Mouse (Mus musculus): Measurements from ENCODE around the gene Naglu. TPM values are rescaled to one million over a fixed set of nuclear protein-coding genes. Genes with fewer than 3 reads are reported as not detected.

Naglu gene
- polyA plus RNA-seq (2012; rRNA removed; ENCODE audit: low replicate concordance): 48.5 and 52.4 TPM in 2 replicates

DNA sequence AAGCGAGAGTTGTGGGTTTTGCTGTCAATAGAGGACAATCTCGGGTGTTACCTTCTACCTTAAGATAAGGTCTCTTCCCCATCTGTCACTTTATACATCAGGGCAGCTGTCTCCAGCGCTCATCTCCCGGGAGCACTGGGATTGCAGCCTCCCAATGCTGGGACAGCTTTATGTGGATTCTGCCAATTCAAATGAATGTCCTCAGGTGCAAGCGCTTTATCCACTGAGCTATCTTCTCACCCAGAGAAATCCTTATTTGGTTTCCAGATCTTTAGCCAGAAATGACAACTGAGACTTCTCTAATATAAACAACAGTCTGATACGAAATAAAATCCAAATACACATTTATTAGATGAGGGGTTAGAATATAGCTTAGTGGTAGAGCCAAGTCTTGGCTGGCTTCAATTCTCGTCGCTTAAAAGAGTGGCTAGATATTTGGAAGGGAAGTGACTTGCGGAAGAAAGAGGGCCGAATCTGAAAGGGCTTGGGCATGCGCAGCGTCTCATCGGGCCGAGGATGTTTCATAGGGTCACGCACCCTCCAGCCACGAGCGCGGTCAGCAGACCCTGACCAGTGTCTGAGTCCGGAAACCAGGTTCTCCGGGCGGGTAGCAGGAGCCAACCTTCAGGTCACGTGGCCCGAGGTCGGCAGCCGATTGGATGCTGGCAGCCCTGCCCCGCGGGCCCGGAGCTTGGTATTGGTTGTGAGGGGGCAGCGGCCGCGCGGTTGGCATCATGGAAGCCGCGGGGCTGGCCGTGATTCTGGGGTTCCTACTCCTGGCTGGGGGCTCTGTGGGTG, at the start of gene Naglu:
TSS of gene Naglu (plus strand) at position 622 of the 798 bp plus-strand sequence.

DNA sequence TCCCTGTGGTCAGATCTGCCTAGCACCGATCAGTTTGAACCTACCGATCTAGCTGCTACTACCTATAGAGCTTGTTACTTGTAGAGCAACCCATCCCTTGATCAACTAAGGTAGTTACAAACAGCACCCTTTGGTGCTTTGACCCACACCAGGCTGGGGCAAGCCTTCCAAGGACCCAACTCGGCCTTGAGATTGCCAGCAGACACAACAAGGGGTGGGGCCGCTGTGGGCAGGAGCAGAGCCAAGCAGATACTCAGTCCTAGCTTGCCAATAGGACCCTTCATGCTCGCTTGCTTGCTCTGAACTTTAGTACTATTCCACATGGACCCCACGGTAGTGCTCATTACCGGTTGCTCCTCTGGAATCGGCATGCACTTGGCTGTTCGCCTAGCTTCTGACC, 8.3 kb downstream of the Naglu start, which contains the start of gene Hsd17b1:
TSS of gene Hsd17b1 (plus strand) at position 291 of the 400 bp plus-strand sequence.

DNA sequence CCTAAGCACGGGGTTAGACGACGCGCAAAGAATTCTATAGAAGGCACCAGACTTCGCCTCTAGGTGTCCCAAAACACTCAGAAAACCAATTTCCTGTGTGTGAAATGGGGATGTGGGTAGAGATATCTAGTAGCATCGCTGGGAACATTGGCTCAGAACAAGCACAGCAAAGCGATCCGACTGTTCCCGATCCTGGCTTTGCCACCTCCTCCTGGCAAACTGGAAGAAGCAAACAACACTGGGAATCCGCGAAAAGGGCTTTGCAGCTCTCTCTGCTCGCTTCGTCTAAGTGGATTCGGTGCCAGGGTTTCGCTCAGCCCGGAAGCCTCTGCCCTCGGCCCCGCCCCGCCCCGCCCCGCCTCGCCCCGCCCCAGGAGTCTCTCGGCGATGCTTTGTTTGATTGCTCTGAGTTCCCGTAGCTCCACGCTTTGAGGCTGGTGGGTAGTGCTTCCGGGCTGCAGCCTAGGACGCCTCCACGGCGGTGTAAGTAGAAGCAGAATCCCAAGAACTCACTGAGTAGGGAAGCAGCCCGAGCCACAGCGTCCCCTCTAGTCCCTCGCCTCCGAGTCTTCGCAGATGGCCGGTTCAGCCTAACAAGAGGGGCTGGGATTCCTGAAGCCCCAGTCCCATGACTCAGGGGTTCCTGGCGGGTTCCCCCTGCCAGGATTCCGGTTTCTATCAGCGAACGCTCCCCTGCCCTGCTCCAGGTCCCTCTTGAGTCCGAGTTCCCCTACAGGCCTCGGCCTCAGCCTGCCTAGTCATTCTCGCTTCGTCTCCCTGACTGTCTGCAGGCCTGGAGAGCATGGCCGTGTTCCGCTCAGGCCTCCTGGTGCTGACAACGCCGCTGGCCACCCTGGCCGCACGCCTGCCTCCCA, 12.6 kb downstream of the Naglu start, which contains the start of gene Coasy:
TSS of gene Coasy (plus strand) at position 358 of the 875 bp plus-strand sequence.

DNA sequence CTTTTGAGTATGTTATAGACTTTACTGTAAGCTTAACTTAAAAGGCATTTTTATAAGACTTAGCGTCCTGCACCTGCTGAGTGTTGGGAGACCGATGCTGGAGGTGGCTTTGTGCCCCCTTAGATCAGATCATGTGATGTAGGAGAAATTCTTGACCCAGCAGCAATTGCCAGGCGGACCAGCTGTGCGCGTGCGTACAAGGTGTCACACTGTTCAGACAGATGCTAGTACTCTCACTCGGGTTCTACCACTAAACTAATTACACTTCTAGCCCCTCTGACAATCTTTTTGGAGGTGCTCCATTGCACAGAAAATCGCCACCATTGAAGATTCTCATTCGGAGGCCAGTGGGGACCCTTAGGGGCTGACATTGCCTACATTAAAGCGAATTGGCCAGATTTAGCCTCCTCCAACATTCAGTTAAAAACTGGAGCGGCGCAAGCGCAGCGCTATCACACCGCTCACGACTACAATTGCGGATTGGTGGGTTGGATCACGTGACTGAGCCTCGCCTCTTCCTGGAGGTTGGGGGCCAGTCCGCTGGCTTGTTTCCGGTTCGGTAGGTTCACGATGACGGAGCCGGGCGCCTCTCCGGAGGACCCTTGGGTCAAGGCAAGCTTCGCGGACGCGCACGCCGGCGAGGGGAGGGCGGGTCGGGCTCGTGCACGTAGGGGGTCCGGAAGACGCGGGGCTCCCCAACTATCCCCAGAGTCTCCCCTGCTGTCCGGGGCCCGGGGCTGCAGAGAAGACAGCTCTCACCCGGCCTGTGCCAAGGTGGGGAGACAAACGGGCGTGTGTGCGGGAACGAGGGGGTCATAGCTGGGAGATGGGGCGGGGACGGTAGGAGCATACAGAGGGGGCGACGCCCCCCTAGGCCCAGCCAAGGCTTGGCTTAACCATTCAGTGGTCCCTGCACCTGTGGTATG, 17.2 kb downstream of the Naglu start, which contains the start of gene Mlx:
TSS of gene Mlx (plus strand) at position 522 of the 926 bp plus-strand sequence.

GRCm38 (mm10) chr11:101095314-101096024, 25.7 kb downstream of the Naglu start, which contains the start of gene Psmc3ip:
Psmc3ip (minus strand) TSS chr11:101095436.

DNA sequence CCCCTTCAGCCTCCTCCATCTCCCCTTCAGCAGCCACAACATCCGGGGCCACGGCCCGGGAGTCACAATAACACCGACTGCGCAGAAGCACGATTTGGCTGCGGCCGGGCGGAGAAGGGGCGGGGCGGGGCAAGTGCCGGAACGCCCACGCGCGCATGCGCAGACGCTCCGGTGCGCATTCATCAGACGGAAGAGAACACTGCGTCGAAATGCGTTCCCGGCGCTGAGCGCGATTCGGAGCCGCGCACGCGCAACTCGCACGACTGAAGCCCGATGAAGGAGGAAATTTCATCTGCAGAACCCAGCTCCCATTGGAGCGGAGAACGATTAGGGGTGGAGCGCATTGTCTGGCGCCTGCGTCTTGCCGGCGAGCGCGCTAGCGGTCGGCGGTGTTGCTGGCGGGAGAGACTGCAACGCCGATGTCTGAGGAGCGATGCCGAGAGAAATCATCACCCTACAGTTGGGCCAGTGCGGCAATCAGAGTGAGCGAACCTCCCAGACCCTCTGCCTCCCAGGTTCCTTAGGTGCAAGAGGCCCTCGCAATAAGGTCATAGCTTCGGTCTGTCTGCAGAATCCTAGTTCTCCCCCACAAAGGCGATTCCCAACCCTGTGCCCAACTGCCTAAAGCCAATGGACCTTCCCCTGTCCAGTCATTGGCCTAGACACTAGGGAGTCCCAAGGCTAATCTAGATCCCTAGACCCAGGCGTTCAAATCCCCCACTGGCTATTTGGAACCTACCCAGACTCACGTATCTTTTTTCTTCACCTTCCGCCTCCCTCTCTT, 50.1 kb downstream of the Naglu start, which contains the start of the genes Retreg3 and Tubg1:
TSS of gene Retreg3 (minus strand) at position 133 of the 784 bp plus-strand sequence.
TSS of gene Tubg1 (plus strand) at position 178 of the 784 bp plus-strand sequence.

Other genes with a start within 250 kb of the Naglu start
- gene Stat5b, start 219.3 kb upstream of the Naglu start, polyA plus RNA-seq (2012; rRNA removed; ENCODE audit: low replicate concordance): 35.6 and 42.3 TPM in 2 replicates
- 46.0 and 63.9 TPM in 2 replicates for gene Stat5a, start 210.7 kb upstream of the Naglu start, polyA plus RNA-seq (2012; rRNA removed; ENCODE audit: low replicate concordance)
- gene Stat3, start 130.5 kb upstream of the Naglu start, polyA plus RNA-seq (2012; rRNA removed; ENCODE audit: low replicate concordance): 102 and 167 TPM in 2 replicates
- 320 and 538 TPM in 2 replicates for gene Cavin1, start 99.1 kb upstream of the Naglu start, polyA plus RNA-seq (2012; rRNA removed; ENCODE audit: low replicate concordance)
- 83.8 and 142 TPM in 2 replicates for gene Atp6v0a1, start 60.6 kb upstream of the Naglu start, polyA plus RNA-seq (2012; rRNA removed; ENCODE audit: low replicate concordance)
- gene Hsd17b1, start 8.4 kb downstream of the Naglu start, polyA plus RNA-seq (2012; rRNA removed; ENCODE audit: low replicate concordance): 0.33 and 0.55 TPM in 2 replicates
- gene Coasy, start 12.6 kb downstream of the Naglu start, polyA plus RNA-seq (2012; rRNA removed; ENCODE audit: low replicate concordance): 96.2 and 105 TPM in 2 replicates
- 59.2 and 60.4 TPM in 2 replicates for gene Mlx, start 17.3 kb downstream of the Naglu start, polyA plus RNA-seq (2012; rRNA removed; ENCODE audit: low replicate concordance)
- gene Psmc3ip, start 25.4 kb downstream of the Naglu start, polyA plus RNA-seq (2012; rRNA removed; ENCODE audit: low replicate concordance): 0.95 and 3.9 TPM in 2 replicates
- gene Retreg3, start 49.9 kb downstream of the Naglu start, polyA plus RNA-seq (2012; rRNA removed; ENCODE audit: low replicate concordance): 76.7 and 88.6 TPM in 2 replicates
- gene Tubg1, start 49.9 kb downstream of the Naglu start, polyA plus RNA-seq (2012; rRNA removed; ENCODE audit: low replicate concordance): 13.8 and 32.5 TPM in 2 replicates
- 1.4 and 5.3 TPM in 2 replicates for gene Tubg2, start 85.9 kb downstream of the Naglu start, polyA plus RNA-seq (2012; rRNA removed; ENCODE audit: low replicate concordance)
- gene Cntnap1, start 100.5 kb downstream of the Naglu start, polyA plus RNA-seq (2012; rRNA removed; ENCODE audit: low replicate concordance): 8.3 and 16.6 TPM in 2 replicates
- gene Plekhh3, start 101.3 kb downstream of the Naglu start, polyA plus RNA-seq (2012; rRNA removed; ENCODE audit: low replicate concordance): 30.1 and 55.2 TPM in 2 replicates
- 0.60 and 0.93 TPM in 2 replicates for gene Ccr10, start 105.4 kb downstream of the Naglu start, polyA plus RNA-seq (2012; rRNA removed; ENCODE audit: low replicate concordance)
- gene Ezh1, start 156.5 kb downstream of the Naglu start, polyA plus RNA-seq (2012; rRNA removed; ENCODE audit: low replicate concordance): 44.1 and 55.6 TPM in 2 replicates
- gene Ramp2, start 176.0 kb downstream of the Naglu start, polyA plus RNA-seq (2012; rRNA removed; ENCODE audit: low replicate concordance): 237 and 432 TPM in 2 replicates
- gene Vps25, start 183.7 kb downstream of the Naglu start, polyA plus RNA-seq (2012; rRNA removed; ENCODE audit: low replicate concordance): 110 and 112 TPM in 2 replicates
- 1.4 and 19.8 TPM in 2 replicates for gene Wnk4, start 190.6 kb downstream of the Naglu start, polyA plus RNA-seq (2012; rRNA removed; ENCODE audit: low replicate concordance)
- gene Cntd1, start 209.0 kb downstream of the Naglu start, polyA plus RNA-seq (2012; rRNA removed; ENCODE audit: low replicate concordance): 0.07 and 0.19 TPM in 2 replicates
- gene Coa3, start 209.1 kb downstream of the Naglu start, polyA plus RNA-seq (2012; rRNA removed; ENCODE audit: low replicate concordance): 161 and 167 TPM in 2 replicates
- 87.7 and 120 TPM in 2 replicates for gene Becn1, start 232.3 kb downstream of the Naglu start, polyA plus RNA-seq (2012; rRNA removed; ENCODE audit: low replicate concordance)
- gene Psme3, start 246.2 kb downstream of the Naglu start, polyA plus RNA-seq (2012; rRNA removed; ENCODE audit: low replicate concordance): 61.9 and 67.1 TPM in 2 replicates

Measured in subcutaneous adipose tissue, adult 2 months (tissue).